Mouse (Mus musculus) bone marrow macrophage, adult 2 months (primary cell): ENCODE data around the gene Dbx2. TPM values are rescaled to one million over a fixed set of nuclear protein-coding genes. Genes with fewer than 3 reads are reported as not detected.

Experiments
- H3K27ac ChIP-seq: 2 replicates; pipeline ENCODE4 v1.5.1; 2012; ENCODE audit warnings: low read depth, low read length; ENCODE audit not compliant: insufficient read depth
- H3K4me1 ChIP-seq: 2 replicates; pipeline ENCODE4 v1.6.1; 2012; ENCODE audit warnings: low read length; ENCODE audit not compliant: control insufficient read depth, insufficient read depth
- H3K4me3 ChIP-seq: 2 replicates; pipeline ENCODE4 v1.5.1; 2012; ENCODE audit warnings: mild to moderate bottlenecking, low read length, moderate library complexity; ENCODE audit not compliant: insufficient read depth
- CTCF ChIP-seq: IDR thresholded peaks from 2 replicates; pipeline ENCODE4 v1.5.1; 2012; ENCODE audit warnings: low read depth, mild to moderate bottlenecking, low read length, moderate library complexity
- POLR2A ChIP-seq: IDR thresholded peaks from 2 replicates; pipeline ENCODE4 v1.6.1; 2012; ENCODE audit warnings: mild to moderate bottlenecking, low read depth, low read length, borderline replicate concordance
- polyA plus RNA-seq: library from polyadenylated mRNA; stranded (reverse); fragments of >200 nt; gene quantifications from 2 replicates; pipeline ENCODE4 v1.2.4, GENCODE M21; 2012; ENCODE audit not compliant: missing spikeins, insufficient read depth, insufficient read length

Dbx2 gene
- polyA plus RNA-seq, result not detected in 2 replicates

- TF ChIP-seq POLR2A (no peak), CTCF (no peak)
- Histone ChIP-seq H3K27ac (no peak within 1 kb of the TSS), H3K4me3 (no peak within 1 kb of the TSS), H3K4me1 (no peaks in the 10 kb centered on the region)
These were observed at the start of gene Dbx2 for GRCm38 (mm10) chr15:95655860-95656259. TSS of gene Dbx2 (minus strand) at chr15:95655960.

- TF ChIP-seq CTCF, result no peak
- Histone ChIP-seq H3K27ac (no peak overlapping the region), H3K4me3 (no peak overlapping the region), H3K4me1 (no peaks in the 10 kb centered on the region)
These were observed 46.4 kb upstream of the Dbx2 start for GRCm38 (mm10) chr15:95702206-95702605.

DNA sequence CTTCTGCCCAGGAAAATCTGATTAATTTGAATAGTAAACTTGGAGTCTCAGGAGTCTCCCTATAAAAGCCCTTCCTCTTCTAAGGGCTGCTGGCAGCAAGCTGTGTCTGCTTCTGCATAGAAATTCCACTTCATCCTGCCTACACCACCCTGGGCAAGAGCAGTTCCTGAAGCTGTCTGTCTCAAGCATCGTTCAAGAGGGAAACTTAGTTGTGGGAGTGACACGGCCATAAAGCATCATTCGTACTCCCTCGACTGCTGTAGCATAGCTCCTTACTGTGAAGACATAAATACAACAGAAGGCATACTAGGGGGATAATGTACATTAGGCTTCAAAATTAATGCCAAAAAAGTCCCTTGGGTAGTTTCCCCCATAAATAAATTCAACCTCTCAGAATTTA, 45.8 kb upstream of the Dbx2 start:
- no peaks in the 10 kb centered on the region for H3K4me1 ChIP-seq
- TF ChIP-seq CTCF, result no peak
- no peak for TF ChIP-seq POLR2A
- H3K4me3 ChIP-seq, result no peak overlapping the region
- no peak overlapping the region for H3K27ac ChIP-seq

GRCm38 (mm10) chr15:95699371-95699770, 43.6 kb upstream of the Dbx2 start:
- Histone ChIP-seq H3K4me1 (no peaks in the 10 kb centered on the region), H3K4me3 (no peak overlapping the region), H3K27ac (no peak overlapping the region)
- TF ChIP-seq POLR2A (no peak), CTCF (no peak)

DNA sequence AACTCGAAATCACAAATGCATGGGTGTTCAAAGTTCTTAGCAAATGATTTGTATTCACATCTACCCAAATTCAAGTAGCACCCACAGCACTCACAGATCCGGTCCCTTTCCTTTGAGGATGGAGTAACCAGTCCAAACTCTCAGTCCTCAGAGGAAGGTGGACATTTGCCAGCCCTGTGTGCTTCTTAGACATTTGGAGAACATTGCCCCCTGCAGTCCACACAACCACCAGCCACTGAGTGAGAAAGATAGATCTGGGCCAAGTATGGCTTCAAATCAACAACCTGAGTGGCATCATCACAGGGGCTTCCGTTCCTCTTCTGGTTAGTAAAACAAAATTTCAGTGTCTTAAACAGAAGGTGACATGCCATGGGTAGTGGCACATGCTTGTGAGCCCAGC, 38.0 kb upstream of the Dbx2 start:
- Histone ChIP-seq H3K27ac (no peak overlapping the region), H3K4me3 (no peak overlapping the region), H3K4me1 (no peaks in the 10 kb centered on the region)
- TF ChIP-seq POLR2A (no peak), CTCF (no peak)

GRCm38 (mm10) chr15:95691594-95691993, 35.8 kb upstream of the Dbx2 start:
- TF ChIP-seq CTCF (no peak), POLR2A (no peak)
- Histone ChIP-seq H3K27ac (no peak overlapping the region), H3K4me3 (no peak overlapping the region), H3K4me1 (no peaks in the 10 kb centered on the region)

- Histone ChIP-seq H3K27ac (no peak overlapping the region), H3K4me1 (no peaks in the 10 kb centered on the region), H3K4me3 (no peak overlapping the region)
- no peak for TF ChIP-seq CTCF
- TF ChIP-seq POLR2A, result no peak
These were observed 35.4 kb upstream of the Dbx2 start for GRCm38 (mm10) chr15:95691129-95691528.

- TF ChIP-seq CTCF (no peak), POLR2A (no peak)
- H3K4me3 ChIP-seq, result no peak overlapping the region
- no peaks in the 10 kb centered on the region for H3K4me1 ChIP-seq
- H3K27ac ChIP-seq, result no peak overlapping the region
These were observed 26.9 kb upstream of the Dbx2 start for GRCm38 (mm10) chr15:95682620-95683019.

DNA sequence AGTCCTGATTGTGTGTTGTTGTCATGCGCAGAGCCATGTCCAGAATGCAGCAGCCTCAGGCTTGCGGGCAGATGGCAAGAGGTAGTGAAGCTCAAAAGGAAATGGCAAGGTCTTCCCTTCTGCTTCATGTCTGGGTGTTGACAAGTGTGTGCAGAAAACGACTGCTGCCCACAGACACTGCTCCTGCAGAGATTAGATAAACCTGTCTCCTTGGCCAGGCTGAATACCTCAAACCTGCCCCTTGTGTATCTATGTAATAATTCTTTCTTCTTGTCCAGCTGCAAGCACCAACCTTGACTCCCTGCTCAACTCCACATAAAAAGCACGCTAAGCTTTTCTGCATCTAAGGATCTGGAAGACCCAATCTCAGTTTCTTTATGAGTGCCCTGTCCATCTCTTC, 19.9 kb upstream of the Dbx2 start:
- H3K4me1 ChIP-seq, result no peaks in the 10 kb centered on the region
- no peak for TF ChIP-seq POLR2A
- no peak for TF ChIP-seq CTCF

GRCm38 (mm10) chr15:95675176-95675575, 19.4 kb upstream of the Dbx2 start:
- no peak overlapping the region for H3K27ac ChIP-seq
- H3K4me3 ChIP-seq, result no peak overlapping the region
- H3K4me1 ChIP-seq, result no peaks in the 10 kb centered on the region
- TF ChIP-seq CTCF (no peak), POLR2A (no peak)

More for the DNA sequence above, 19.9 kb upstream of the Dbx2 start:
- Histone ChIP-seq H3K4me3 (no peak overlapping the region), H3K27ac (no peak overlapping the region)

DNA sequence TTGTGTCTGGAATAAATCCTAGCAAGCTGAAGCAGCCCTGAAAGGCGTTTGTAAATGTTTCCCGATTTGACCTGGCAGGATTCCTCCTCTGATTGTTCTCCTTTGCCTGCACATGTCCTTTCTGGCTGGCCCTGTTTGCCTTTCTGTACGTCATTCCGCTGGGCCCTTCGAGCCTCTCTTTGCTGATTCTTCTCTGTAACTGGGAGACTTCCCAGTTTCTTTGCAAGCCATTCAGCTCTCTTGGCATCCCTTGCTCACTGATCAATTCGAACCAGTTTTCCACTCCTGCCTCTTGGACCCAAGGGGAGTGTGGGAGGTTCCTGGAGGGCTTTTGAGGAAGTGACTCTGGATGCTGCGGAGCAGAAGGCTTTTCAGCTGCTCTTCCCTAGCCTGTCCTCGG, 11.4 kb upstream of the Dbx2 start:
- H3K4me1 ChIP-seq, result no peaks in the 10 kb centered on the region
- H3K27ac ChIP-seq, result no peak overlapping the region
- TF ChIP-seq POLR2A (no peak), CTCF (no peak)
- no peak overlapping the region for H3K4me3 ChIP-seq

DNA sequence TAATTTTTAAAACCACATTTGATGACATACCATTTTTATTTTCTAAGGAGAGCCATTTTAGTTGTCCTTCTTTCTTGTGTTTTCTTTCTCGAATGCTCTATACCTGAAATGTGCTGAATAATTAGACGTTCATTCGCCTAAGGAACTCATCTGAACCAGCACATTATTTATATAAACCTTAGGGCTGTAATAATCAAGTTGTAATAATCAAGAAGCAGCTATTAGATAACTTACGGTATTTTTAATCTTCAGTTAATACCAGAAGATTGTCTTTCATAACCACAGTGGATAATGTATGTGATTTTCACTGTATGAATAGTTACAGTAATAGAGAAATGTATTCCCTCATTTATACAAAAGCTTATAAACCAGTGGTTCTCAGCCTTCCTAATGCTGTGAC, 9.2 kb upstream of the Dbx2 start:
- Histone ChIP-seq H3K4me1 (no peaks in the 10 kb centered on the region), H3K27ac (no peak overlapping the region), H3K4me3 (no peak overlapping the region)
- no peak for TF ChIP-seq POLR2A
- TF ChIP-seq CTCF, result no peak
